Mouse (Mus musculus): ENCODE data around the gene Ror1.

DNA sequence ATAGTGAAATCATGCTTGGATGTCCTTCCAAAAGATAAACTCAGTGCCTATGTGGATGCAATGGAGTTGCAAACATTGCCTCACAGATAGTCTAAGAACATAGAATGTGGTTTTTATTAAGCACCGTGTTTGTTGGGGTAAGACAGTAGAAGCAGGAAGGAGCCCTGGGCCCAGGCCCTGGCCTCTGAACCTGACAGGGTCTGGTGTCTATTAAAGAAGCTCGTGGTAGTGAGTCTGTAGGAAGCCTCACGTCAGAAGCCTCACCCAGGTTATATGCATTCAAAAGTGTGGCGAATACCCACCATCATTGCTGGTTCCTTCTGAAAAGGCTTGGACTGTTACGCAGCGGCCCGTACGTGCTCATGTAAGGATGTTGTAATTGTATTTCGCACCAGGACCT lies 157.8 kb downstream of the Ror1 start:
- TF ChIP-seq CTCF (IDR thresholded peaks at IDR 0.05; ENCODE audit: low read depth, low read length) (no peak), EP300 (IDR thresholded peaks at IDR 0.05; ENCODE audit: insufficient read depth, low read depth, low read length) (no peak), POLR2A (IDR thresholded peaks at IDR 0.05; ENCODE audit: insufficient read depth, low read length) (no peak)
